Mouse (Mus musculus) cerebellum, adult 2 months (tissue): ENCODE measurements around the gene Aoc1.

Experiments used
- CTCF ChIP-seq: fragments of 200-500 bp; IDR thresholded peaks from 2 replicates; pipeline ENCODE4 v1.5.1; 2011; ENCODE audit warnings: low read depth, mild to moderate bottlenecking, control low read depth, low read length, moderate library complexity, borderline replicate concordance; ENCODE audit not compliant: insufficient read depth
- POLR2A ChIP-seq: fragments of 200-500 bp; IDR thresholded peaks from 2 replicates; pipeline ENCODE4 v1.6.1; 2011; ENCODE audit warnings: low read length, control low read depth, borderline replicate concordance; ENCODE audit not compliant: insufficient read depth

DNA sequence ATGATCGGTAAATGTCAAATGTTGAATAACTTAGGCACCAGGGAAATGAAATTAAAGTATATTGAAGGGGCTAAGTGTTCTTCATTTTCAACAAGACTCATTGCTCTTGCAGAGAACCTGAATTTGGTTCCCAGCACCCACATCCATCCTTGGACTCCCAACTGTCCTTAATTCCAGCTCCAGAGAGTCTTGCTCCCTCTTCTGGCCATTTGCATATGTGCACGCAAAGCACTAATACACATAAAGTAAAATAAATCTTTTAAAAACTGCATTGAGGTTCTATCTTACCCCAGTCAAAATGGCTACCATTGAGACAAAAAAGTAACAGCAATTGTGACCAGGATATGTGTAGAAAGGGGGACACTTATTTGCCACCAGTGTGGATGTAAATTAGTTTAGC is 18.5 kb upstream of the Aoc1 start:
- TF ChIP-seq CTCF (no peak), POLR2A (no peak)
